Mouse (Mus musculus): ENCODE measurements around the gene Olfr1393. TPM values are rescaled to one million over a fixed set of nuclear protein-coding genes. Genes with fewer than 3 reads are reported as not detected.
A peak's percentile ranks its signal among the peaks of the same experiment; 100 is the strongest.

Olfr1393 gene
- total RNA-seq, 1 experiment, result not detected

- DNase-seq (ENCODE audit: low read depth, low spot score), result no peak
- H3K9me3 ChIP-seq (ENCODE audit: control insufficient read depth, insufficient read depth, low read depth, low read length), result no peaks in the 10 kb centered on the region
- in situ Hi-C loops (cut with MboI; ENCODE audit: low sequenced_read_pairs in 2 of 2, unreplicated experiment in 2 of 2), result no loop called here
- no peaks in the 10 kb centered on the region; the same call in 1 of the 2 replicates for H3K36me3 ChIP-seq (ENCODE audit: control insufficient read depth, insufficient read depth, low read length, poor library complexity, severe bottlenecking)
- TF ChIP-seq CHD2 (IDR thresholded peaks at IDR 0.05; ENCODE audit: low read depth, low read length) (no peak), ZNF384 (IDR thresholded peaks at IDR 0.05; ENCODE audit: low read depth, low read length) (no peak), HCFC1 (IDR thresholded peaks at IDR 0.05; ENCODE audit: borderline replicate concordance, insufficient read depth, low read length) (no peak), MAFK (IDR thresholded peaks at IDR 0.05; ENCODE audit: insufficient read depth, low read depth, low read length) (no peak)
- H3K4me1 ChIP-seq (ENCODE audit: control insufficient read depth in 2 of 2, insufficient read depth in 2 of 2, low read length in 2 of 2, poor library complexity in 1 of 2), result peaks cover 4 to 11% of the 10 kb centered on the region in 2 experiments
- no peak overlapping the region for H3K4me3 ChIP-seq (ENCODE audit: insufficient read depth in 1 of 2, low read depth in 1 of 2, low read length in 2 of 2, poor library complexity in 1 of 2, severe bottlenecking in 1 of 2)
- H3K9ac ChIP-seq (ENCODE audit: insufficient read depth, low read depth, low read length, poor library complexity, severe bottlenecking), result no peak overlapping the region
- no peak overlapping the region for H3K27ac ChIP-seq (ENCODE audit: insufficient read depth, low read depth, low read length, poor library complexity, severe bottlenecking)
Observed at GRCm38 (mm10) chr11:49248974-49249700, 29.0 kb upstream of the Olfr1393 start.

GRCm38 (mm10) chr11:49249811-49250421, 28.2 kb upstream of the Olfr1393 start:
- TF ChIP-seq HCFC1 (IDR thresholded peaks at IDR 0.05; ENCODE audit: borderline replicate concordance, insufficient read depth, low read length) (no peak), ZNF384 (IDR thresholded peaks at IDR 0.05; ENCODE audit: low read depth, low read length) (no peak)
- no peaks in the 10 kb centered on the region for H3K9me3 ChIP-seq (ENCODE audit: control insufficient read depth, insufficient read depth, low read depth, low read length)
- peaks cover 4 to 11% of the 10 kb centered on the region in 2 experiments for H3K4me1 ChIP-seq (ENCODE audit: control insufficient read depth in 2 of 2, insufficient read depth in 2 of 2, low read length in 2 of 2, poor library complexity in 1 of 2)
- DNase-seq (ENCODE audit: low read depth, low spot score), result no peak
- no peak overlapping the region for H3K27ac ChIP-seq (ENCODE audit: insufficient read depth, low read depth, low read length, poor library complexity, severe bottlenecking)
- in situ Hi-C loops (cut with MboI; ENCODE audit: low sequenced_read_pairs in 2 of 2, unreplicated experiment in 2 of 2), result loop anchor here in 1 of 2 experiments (25.0 kb wide), 1 partner anchor 388 kb away; the partner anchor contains the start of gene Irgm1
- H3K36me3 ChIP-seq (ENCODE audit: control insufficient read depth, insufficient read depth, low read length, poor library complexity, severe bottlenecking), result peaks cover 2% of the 10 kb centered on the region; the same call in 1 of the 2 replicates
- peak overlapping the region; percentile 81; the same call in 1 of the 2 replicates for H3K9ac ChIP-seq (ENCODE audit: insufficient read depth, low read depth, low read length, poor library complexity, severe bottlenecking)
- H3K4me3 ChIP-seq (ENCODE audit: insufficient read depth in 1 of 2, low read depth in 1 of 2, low read length in 2 of 2, poor library complexity in 1 of 2, severe bottlenecking in 1 of 2), result peak overlapping the region; percentile 73 to 75

GRCm38 (mm10) chr11:49250422-49251379, 27.4 kb upstream of the Olfr1393 start:
- no peak for DNase-seq (ENCODE audit: low read depth, low spot score)
- Histone ChIP-seq H3K27ac (ENCODE audit: insufficient read depth, low read depth, low read length, poor library complexity, severe bottlenecking) (no peak overlapping the region), H3K9me3 (ENCODE audit: control insufficient read depth, insufficient read depth, low read depth, low read length) (no peaks in the 10 kb centered on the region), H3K4me1 (ENCODE audit: control insufficient read depth in 2 of 2, insufficient read depth in 2 of 2, low read length in 2 of 2, poor library complexity in 1 of 2) (peaks cover 4 to 9% of the 10 kb centered on the region in 2 experiments), H3K9ac (ENCODE audit: insufficient read depth, low read depth, low read length, poor library complexity, severe bottlenecking) (peak overlapping the region; percentile 81), H3K4me3 (ENCODE audit: insufficient read depth in 1 of 2, low read depth in 1 of 2, low read length in 2 of 2, poor library complexity in 1 of 2, severe bottlenecking in 1 of 2) (peak overlapping the region; percentile 73 to 75), H3K36me3 (ENCODE audit: control insufficient read depth, insufficient read depth, low read length, poor library complexity, severe bottlenecking) (peaks cover 2% of the 10 kb centered on the region; the same call in 1 of the 2 replicates)
- TF ChIP-seq ZC3H11A (IDR thresholded peaks at IDR 0.05; ENCODE audit: borderline replicate concordance, low read depth, low read length), result no peak
- TF ChIP-seq CHD2 (IDR thresholded peaks at IDR 0.05; ENCODE audit: low read depth, low read length), result no peak
- no peak for TF ChIP-seq ZNF384 (IDR thresholded peaks at IDR 0.05; ENCODE audit: low read depth, low read length)
- TF ChIP-seq HCFC1 (IDR thresholded peaks at IDR 0.05; ENCODE audit: borderline replicate concordance, insufficient read depth, low read length), result no peak
- TF ChIP-seq MAFK (IDR thresholded peaks at IDR 0.05; ENCODE audit: insufficient read depth, low read depth, low read length), result no peak
- in situ Hi-C loops (cut with MboI; ENCODE audit: low sequenced_read_pairs in 2 of 2, unreplicated experiment in 2 of 2), result loop anchor here in 1 of 2 experiments (25.0 kb wide), 1 partner anchor 388 kb away; the partner anchor contains the start of gene Irgm1

DNA sequence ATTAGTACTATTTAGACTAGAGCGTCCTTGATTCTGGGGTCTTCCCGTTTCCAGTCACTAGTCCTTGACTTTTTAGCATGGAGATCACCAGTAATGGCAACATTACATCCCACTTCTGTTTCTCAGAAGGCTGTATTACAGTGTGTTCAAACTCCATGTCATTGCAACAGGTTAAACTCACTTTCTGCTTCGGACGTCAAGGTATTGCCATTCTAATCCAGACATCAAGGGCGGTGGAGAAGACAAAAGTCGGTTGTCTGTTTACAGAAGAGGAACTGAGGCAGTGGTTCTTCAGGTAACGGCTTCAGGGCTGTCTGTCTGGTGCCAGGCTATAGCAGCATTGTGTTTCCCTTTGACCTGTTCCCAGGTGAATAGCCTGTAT, 26.7 kb upstream of the Olfr1393 start:
- Histone ChIP-seq H3K9ac (ENCODE audit: insufficient read depth, low read depth, low read length, poor library complexity, severe bottlenecking) (no peak overlapping the region), H3K4me1 (ENCODE audit: control insufficient read depth in 2 of 2, insufficient read depth in 2 of 2, low read length in 2 of 2, poor library complexity in 1 of 2) (peaks cover 2 to 9% of the 10 kb centered on the region in 2 experiments), H3K27ac (ENCODE audit: insufficient read depth, low read depth, low read length, poor library complexity, severe bottlenecking) (no peak overlapping the region), H3K4me3 (ENCODE audit: insufficient read depth in 1 of 2, low read depth in 1 of 2, low read length in 2 of 2, poor library complexity in 1 of 2, severe bottlenecking in 1 of 2) (no peak overlapping the region), H3K9me3 (ENCODE audit: control insufficient read depth, insufficient read depth, low read depth, low read length) (no peaks in the 10 kb centered on the region), H3K36me3 (ENCODE audit: control insufficient read depth, insufficient read depth, low read length, poor library complexity, severe bottlenecking) (peaks cover 2% of the 10 kb centered on the region; the same call in 1 of the 2 replicates)
- no peak for DNase-seq (ENCODE audit: low read depth, low spot score)
- in situ Hi-C loops (cut with MboI; ENCODE audit: low sequenced_read_pairs in 2 of 2, unreplicated experiment in 2 of 2), result loop anchor here in 1 of 2 experiments (25.0 kb wide), 1 partner anchor 389 kb away; the partner anchor contains the start of gene Irgm1
- TF ChIP-seq CHD2 (IDR thresholded peaks at IDR 0.05; ENCODE audit: low read depth, low read length), result no peak
- TF ChIP-seq ZNF384 (IDR thresholded peaks at IDR 0.05; ENCODE audit: low read depth, low read length), result no peak
- TF ChIP-seq MAFK (IDR thresholded peaks at IDR 0.05; ENCODE audit: insufficient read depth, low read depth, low read length), result no peak
- TF ChIP-seq HCFC1 (IDR thresholded peaks at IDR 0.05; ENCODE audit: borderline replicate concordance, insufficient read depth, low read length), result no peak
- TF ChIP-seq ZC3H11A (IDR thresholded peaks at IDR 0.05; ENCODE audit: borderline replicate concordance, low read depth, low read length), result no peak
